Mouse (Mus musculus): ENCODE results near the gene Zfp148. TPM values are rescaled to one million over a fixed set of nuclear protein-coding genes. Genes with fewer than 3 reads are reported as not detected.
"Not testable (repeated sequence)": the region's sequence is repeated elsewhere in the genome, so short reads cannot be mapped to it uniquely, and the experiment has no call there.

Gene Zfp148
- total RNA-seq, 1 experiment, result 19.5 TPM

GRCm38 (mm10) chr16:33487709-33488108, 107.1 kb downstream of the Zfp148 start:
- no peak overlapping the region for H3K4me3 ChIP-seq (ENCODE audit: insufficient read depth in 1 of 2, low read depth in 1 of 2, low read length in 2 of 2, poor library complexity in 1 of 2, severe bottlenecking in 1 of 2)
- no peak overlapping the region for H3K9ac ChIP-seq (ENCODE audit: insufficient read depth, low read depth, low read length, poor library complexity, severe bottlenecking)
- no peak for DNase-seq (ENCODE audit: low read depth, low spot score)
- no peaks in the 10 kb centered on the region; the same call in 1 of the 2 replicates for H3K36me3 ChIP-seq (ENCODE audit: control insufficient read depth, insufficient read depth, low read length, poor library complexity, severe bottlenecking)
- H3K27ac ChIP-seq (ENCODE audit: insufficient read depth, low read depth, low read length, poor library complexity, severe bottlenecking), result no peak overlapping the region
- no peaks in the 10 kb centered on the region for H3K4me1 ChIP-seq (ENCODE audit: control insufficient read depth in 2 of 2, insufficient read depth in 2 of 2, low read length in 2 of 2, poor library complexity in 1 of 2)
- in situ Hi-C loops (cut with MboI; ENCODE audit: low sequenced_read_pairs in 2 of 2, unreplicated experiment in 2 of 2), result no loop called here
- H3K9me3 ChIP-seq (ENCODE audit: control insufficient read depth, insufficient read depth, low read depth, low read length), result no peaks in the 10 kb centered on the region
- TF ChIP-seq CHD2 (IDR thresholded peaks at IDR 0.05; ENCODE audit: low read depth, low read length) (no peak), ZNF384 (IDR thresholded peaks at IDR 0.05; ENCODE audit: low read depth, low read length) (no peak), ZC3H11A (IDR thresholded peaks at IDR 0.05; ENCODE audit: borderline replicate concordance, low read depth, low read length) (no peak), MAFK (IDR thresholded peaks at IDR 0.05; ENCODE audit: insufficient read depth, low read depth, low read length) (no peak), HCFC1 (IDR thresholded peaks at IDR 0.05; ENCODE audit: borderline replicate concordance, insufficient read depth, low read length) (no peak)

GRCm38 (mm10) chr16:33494374-33494773, 113.7 kb downstream of the Zfp148 start:
- Histone ChIP-seq H3K4me3 (ENCODE audit: insufficient read depth in 1 of 2, low read depth in 1 of 2, low read length in 2 of 2, poor library complexity in 1 of 2, severe bottlenecking in 1 of 2) (no peak overlapping the region), H3K36me3 (ENCODE audit: control insufficient read depth, insufficient read depth, low read length, poor library complexity, severe bottlenecking) (peaks cover 9% of the 10 kb centered on the region), H3K9ac (ENCODE audit: insufficient read depth, low read depth, low read length, poor library complexity, severe bottlenecking) (no peak overlapping the region), H3K4me1 (ENCODE audit: control insufficient read depth in 2 of 2, insufficient read depth in 2 of 2, low read length in 2 of 2, poor library complexity in 1 of 2) (no peaks in the 10 kb centered on the region), H3K9me3 (ENCODE audit: control insufficient read depth, insufficient read depth, low read depth, low read length) (no peaks in the 10 kb centered on the region), H3K27ac (ENCODE audit: insufficient read depth, low read depth, low read length, poor library complexity, severe bottlenecking) (no peak overlapping the region)
- DNase-seq (ENCODE audit: low read depth, low spot score), result no peak
- TF ChIP-seq ZNF384 (IDR thresholded peaks at IDR 0.05; ENCODE audit: low read depth, low read length) (no peak), ZC3H11A (IDR thresholded peaks at IDR 0.05; ENCODE audit: borderline replicate concordance, low read depth, low read length) (no peak), MAFK (IDR thresholded peaks at IDR 0.05; ENCODE audit: insufficient read depth, low read depth, low read length) (no peak)
- in situ Hi-C loops (cut with MboI; ENCODE audit: low sequenced_read_pairs in 2 of 2, unreplicated experiment in 2 of 2), result no loop called here

GRCm38 (mm10) chr16:33508082-33508481, 127.4 kb downstream of the Zfp148 start:
- no peak overlapping the region for H3K9ac ChIP-seq (ENCODE audit: insufficient read depth, low read depth, low read length, poor library complexity, severe bottlenecking)
- peak overlapping the region; percentile 68 for H3K27ac ChIP-seq (ENCODE audit: insufficient read depth, low read depth, low read length, poor library complexity, severe bottlenecking)
- no peak for TF ChIP-seq HCFC1 (IDR thresholded peaks at IDR 0.05; ENCODE audit: borderline replicate concordance, insufficient read depth, low read length)
- no peak for TF ChIP-seq MAFK (IDR thresholded peaks at IDR 0.05; ENCODE audit: insufficient read depth, low read depth, low read length)
- TF ChIP-seq ZNF384 (IDR thresholded peaks at IDR 0.05; ENCODE audit: low read depth, low read length), result no peak
- no peak for TF ChIP-seq CHD2 (IDR thresholded peaks at IDR 0.05; ENCODE audit: low read depth, low read length)
- TF ChIP-seq ZC3H11A (IDR thresholded peaks at IDR 0.05; ENCODE audit: borderline replicate concordance, low read depth, low read length), result no peak
- DNase-seq (ENCODE audit: low read depth, low spot score), result no peak
- H3K36me3 ChIP-seq (ENCODE audit: control insufficient read depth, insufficient read depth, low read length, poor library complexity, severe bottlenecking), result no peaks in the 10 kb centered on the region
- H3K9me3 ChIP-seq (ENCODE audit: control insufficient read depth, insufficient read depth, low read depth, low read length), result no peaks in the 10 kb centered on the region; the same call in none of the 2 replicates
- H3K4me3 ChIP-seq (ENCODE audit: insufficient read depth in 1 of 2, low read depth in 1 of 2, low read length in 2 of 2, poor library complexity in 1 of 2, severe bottlenecking in 1 of 2), result no peak overlapping the region
- in situ Hi-C loops (cut with MboI; ENCODE audit: low sequenced_read_pairs in 2 of 2, unreplicated experiment in 2 of 2), result no loop called here
- peaks cover 5 to 9% of the 10 kb centered on the region in 2 experiments; a peak in 3 of 4 replicates for H3K4me1 ChIP-seq (ENCODE audit: control insufficient read depth in 2 of 2, insufficient read depth in 2 of 2, low read length in 2 of 2, poor library complexity in 1 of 2)

GRCm38 (mm10) chr16:33509231-33509630, 128.6 kb downstream of the Zfp148 start:
- H3K4me3 ChIP-seq (ENCODE audit: insufficient read depth in 1 of 2, low read depth in 1 of 2, low read length in 2 of 2, poor library complexity in 1 of 2, severe bottlenecking in 1 of 2); DNase-seq (ENCODE audit: low read depth, low spot score); H3K36me3 ChIP-seq (ENCODE audit: control insufficient read depth, insufficient read depth, low read length, poor library complexity, severe bottlenecking); H3K9ac ChIP-seq (ENCODE audit: insufficient read depth, low read depth, low read length, poor library complexity, severe bottlenecking); H3K9me3 ChIP-seq (ENCODE audit: control insufficient read depth, insufficient read depth, low read depth, low read length); H3K4me1 ChIP-seq (ENCODE audit: control insufficient read depth in 2 of 2, insufficient read depth in 2 of 2, low read length in 2 of 2, poor library complexity in 1 of 2); in situ Hi-C loops (cut with MboI; ENCODE audit: low sequenced_read_pairs in 2 of 2, unreplicated experiment in 2 of 2); H3K27ac ChIP-seq (ENCODE audit: insufficient read depth, low read depth, low read length, poor library complexity, severe bottlenecking): not testable (repeated sequence)

GRCm38 (mm10) chr16:33510856-33511255, 130.2 kb downstream of the Zfp148 start:
- DNase-seq (ENCODE audit: low read depth, low spot score); H3K9ac ChIP-seq (ENCODE audit: insufficient read depth, low read depth, low read length, poor library complexity, severe bottlenecking); H3K36me3 ChIP-seq (ENCODE audit: control insufficient read depth, insufficient read depth, low read length, poor library complexity, severe bottlenecking); H3K9me3 ChIP-seq (ENCODE audit: control insufficient read depth, insufficient read depth, low read depth, low read length); H3K4me1 ChIP-seq (ENCODE audit: control insufficient read depth in 2 of 2, insufficient read depth in 2 of 2, low read length in 2 of 2, poor library complexity in 1 of 2); H3K27ac ChIP-seq (ENCODE audit: insufficient read depth, low read depth, low read length, poor library complexity, severe bottlenecking); H3K4me3 ChIP-seq (ENCODE audit: insufficient read depth in 1 of 2, low read depth in 1 of 2, low read length in 2 of 2, poor library complexity in 1 of 2, severe bottlenecking in 1 of 2); in situ Hi-C loops (cut with MboI; ENCODE audit: low sequenced_read_pairs in 2 of 2, unreplicated experiment in 2 of 2): not testable (repeated sequence)
- TF ChIP-seq MAFK (IDR thresholded peaks at IDR 0.05; ENCODE audit: insufficient read depth, low read depth, low read length), result peak; percentile 78

Measured in ES-E14 (cell line).